Mouse (Mus musculus) liver, embryonic 16.5 days (tissue): ENCODE results near the gene Ctnnd2. TPM values are rescaled to one million over a fixed set of nuclear protein-coding genes. Genes with fewer than 3 reads are reported as not detected.

Source experiments
- ATAC-seq: fragments of 200-750 bp; cut with Nextera tagmentation; 2 replicates; pipeline ENCODE4 v1.8.0; 2017; ENCODE audit warnings: low read depth, mild to moderate bottlenecking, moderate number of reproducible peaks, moderate library complexity
- H3K27ac ChIP-seq: fragments of 300-500 bp; sonication (generic); 2 replicates; pipeline ENCODE4 v1.5.1; 2014; ENCODE audit warnings: mild to moderate bottlenecking, low read length
- H3K27me3 ChIP-seq: fragments of 300-500 bp; sonication (generic); 2 replicates; pipeline ENCODE4 v1.6.1; 2014; ENCODE audit warnings: low read depth, low read length, mixed read lengths; ENCODE audit not compliant: control insufficient read depth, insufficient read depth
- H3K36me3 ChIP-seq: fragments of 300-500 bp; sonication (generic); 2 replicates; pipeline ENCODE4 v1.6.1; 2014; ENCODE audit warnings: mild to moderate bottlenecking; ENCODE audit not compliant: control insufficient read depth, insufficient read depth
- H3K4me1 ChIP-seq: fragments of 300-500 bp; sonication (generic); 2 replicates; pipeline ENCODE4 v1.6.1; 2014; ENCODE audit warnings: low read depth, low read length, mixed read lengths; ENCODE audit not compliant: control insufficient read depth
- H3K4me2 ChIP-seq: fragments of 300-500 bp; sonication (generic); 2 replicates; pipeline ENCODE4 v1.6.1; 2014; ENCODE audit warnings: low read depth, low read length, mixed read lengths
- H3K4me3 ChIP-seq: fragments of 300-500 bp; sonication (generic); 2 replicates; pipeline ENCODE4 v1.5.1; 2014; ENCODE audit warnings: low read depth, mild to moderate bottlenecking, low read length
- H3K9ac ChIP-seq: fragments of 300-500 bp; sonication (generic); 2 replicates; pipeline ENCODE4 v1.6.1; 2014; ENCODE audit warnings: low read depth, low read length
- H3K9me3 ChIP-seq: fragments of 300-500 bp; sonication (generic); replicated peaks from 2 replicates; pipeline ENCODE4 v1.6.1; 2016; ENCODE audit warnings: low read length; ENCODE audit not compliant: control insufficient read depth
- WGBS: fragments of 180-500 bp; shearing (Covaris S2); extraction: QIAGEN DNeasy Blood & Tissue Kit; methylation state at CpG from one replicate; pipeline ENCODE4 v1.1.7; 2014; ENCODE audit not compliant: insufficient replicate concordance; 5-methylcytosine and 5-hydroxymethylcytosine counted together
- polyA plus RNA-seq: library from polyadenylated mRNA; unstranded; fragments of >200 nt; fragmentation: Nextera tagmentation; extraction: Ambion mirVana; gene quantifications from 2 replicates; pipeline ENCODE4 v1.2.1, GENCODE M21; 2015

The Ctnnd2 gene
- polyA plus RNA-seq, 1 experiment from 2014 or later = 0.28 TPM

DNA sequence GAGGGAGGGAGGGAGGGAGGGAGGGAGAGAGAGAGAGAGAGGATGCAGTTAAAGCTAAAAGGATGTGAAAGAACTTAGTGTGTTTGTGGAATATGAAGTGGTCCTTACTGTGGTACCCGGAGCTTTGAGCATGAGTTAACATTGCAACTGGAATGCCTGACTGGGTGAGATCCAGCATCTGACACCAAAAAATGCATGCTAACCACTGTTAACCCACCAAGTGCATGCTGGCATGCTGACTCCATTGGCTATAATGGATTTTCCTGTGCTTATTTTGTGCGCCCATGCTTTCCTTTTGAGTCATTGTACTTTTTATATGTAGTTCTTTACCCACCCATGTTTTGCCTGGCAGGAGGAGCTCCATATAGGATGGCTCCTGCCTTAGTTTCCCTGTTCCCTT, 383.4 kb downstream of the Ctnnd2 start:
- no peak overlapping the region for H3K4me3 ChIP-seq
- no peaks in the 10 kb centered on the region for H3K27me3 ChIP-seq
- H3K27ac ChIP-seq = no peak overlapping the region
- no peaks in the 10 kb centered on the region for H3K9me3 ChIP-seq
- no peaks in the 10 kb centered on the region for H3K36me3 ChIP-seq
- no peak overlapping the region for H3K4me2 ChIP-seq
- no peaks in the 10 kb centered on the region for H3K4me1 ChIP-seq
- no peak for ATAC-seq
- WGBS = 57% methylated on average over 2 of the region's 2 CpGs
- H3K9ac ChIP-seq = no peak overlapping the region

DNA sequence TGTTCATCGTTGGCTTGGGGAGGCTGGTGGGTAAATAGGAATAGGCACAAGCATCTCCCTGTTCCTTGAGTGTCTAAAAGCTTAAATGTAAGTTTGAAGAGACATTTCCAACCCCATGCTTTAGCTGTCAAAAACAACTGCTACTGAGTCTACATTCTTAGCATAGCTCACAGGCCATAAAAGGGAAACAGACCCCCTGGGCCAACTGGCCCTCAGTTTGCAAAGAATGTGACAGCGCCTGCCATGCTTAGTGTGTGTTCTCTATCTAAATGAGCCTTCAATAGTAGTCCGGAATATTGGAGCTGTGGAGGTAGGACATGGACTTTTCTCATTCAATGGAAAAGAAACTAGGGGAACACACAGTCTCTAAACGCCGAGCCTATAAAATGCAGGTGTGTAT, 390.0 kb downstream of the Ctnnd2 start:
- H3K4me2 ChIP-seq = no peak overlapping the region
- no peak overlapping the region for H3K27ac ChIP-seq
- H3K9me3 ChIP-seq = no peaks in the 10 kb centered on the region
- no peak overlapping the region for H3K4me3 ChIP-seq
- no peaks in the 10 kb centered on the region for H3K36me3 ChIP-seq
- whole genome bisulfite sequencing = 63% methylated on average over 5 of the region's 5 CpGs
- no peak overlapping the region for H3K9ac ChIP-seq
- no peaks in the 10 kb centered on the region for H3K27me3 ChIP-seq
- H3K4me1 ChIP-seq = no peaks in the 10 kb centered on the region
- ATAC-seq = no peak

DNA sequence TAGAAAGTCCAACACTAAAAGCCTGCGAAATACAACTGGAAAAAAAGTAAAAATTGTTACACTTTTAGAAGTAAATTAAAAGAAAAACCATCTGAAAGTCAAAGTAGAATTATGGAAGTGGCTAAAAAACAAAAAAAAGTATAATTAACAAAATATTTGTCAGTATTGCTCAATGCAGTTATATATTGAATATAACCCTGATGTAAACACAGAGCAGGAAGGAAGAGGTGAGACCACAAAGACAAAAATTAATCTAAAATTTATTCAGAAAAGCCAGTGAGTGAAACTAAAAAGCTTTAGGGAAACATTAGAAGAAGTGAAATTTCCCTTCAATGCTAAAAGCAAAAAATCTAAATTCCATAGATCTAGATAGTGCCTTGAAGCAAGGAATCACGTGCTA, 392.2 kb downstream of the Ctnnd2 start:
- H3K9me3 ChIP-seq = no peaks in the 10 kb centered on the region
- no peak overlapping the region for H3K4me3 ChIP-seq
- no peak overlapping the region for H3K27ac ChIP-seq
- no peaks in the 10 kb centered on the region for H3K36me3 ChIP-seq
- no peak overlapping the region for H3K4me2 ChIP-seq
- no peaks in the 10 kb centered on the region for H3K27me3 ChIP-seq
- no peaks in the 10 kb centered on the region for H3K4me1 ChIP-seq
- ATAC-seq = no peak
- H3K9ac ChIP-seq = no peak overlapping the region
- 58% methylated on average over 2 of the region's 2 CpGs for WGBS

DNA sequence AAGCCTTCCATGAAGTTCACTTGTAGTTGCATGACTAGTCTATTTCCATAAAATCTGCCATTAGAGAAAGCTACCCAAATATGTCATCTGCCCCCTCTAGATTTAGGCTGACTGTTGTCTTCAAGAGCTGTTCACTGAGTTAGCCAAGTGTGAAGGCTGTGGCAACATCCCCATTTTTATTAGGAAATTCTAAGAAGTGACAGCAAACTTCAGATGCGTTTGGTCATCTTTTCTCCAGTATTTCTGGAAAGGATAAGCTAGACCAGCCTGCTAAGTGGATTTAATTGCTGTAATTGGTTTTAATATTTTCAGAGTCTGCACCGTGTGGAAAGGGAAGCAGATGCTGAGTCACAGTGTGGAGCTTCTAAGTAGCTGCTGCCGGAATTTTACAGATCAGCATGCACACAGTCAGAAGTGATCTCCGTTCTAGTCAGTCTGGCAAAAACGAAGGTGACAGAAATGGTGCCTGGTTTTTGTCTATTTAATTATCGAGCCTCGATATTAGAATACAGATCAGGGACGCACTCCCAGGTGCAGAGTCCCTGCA, 397.9 kb downstream of the Ctnnd2 start:
- 57% methylated on average over 8 of the region's 8 CpGs for WGBS
- no peaks in the 10 kb centered on the region for H3K9me3 ChIP-seq
- no peak overlapping the region for H3K9ac ChIP-seq

DNA sequence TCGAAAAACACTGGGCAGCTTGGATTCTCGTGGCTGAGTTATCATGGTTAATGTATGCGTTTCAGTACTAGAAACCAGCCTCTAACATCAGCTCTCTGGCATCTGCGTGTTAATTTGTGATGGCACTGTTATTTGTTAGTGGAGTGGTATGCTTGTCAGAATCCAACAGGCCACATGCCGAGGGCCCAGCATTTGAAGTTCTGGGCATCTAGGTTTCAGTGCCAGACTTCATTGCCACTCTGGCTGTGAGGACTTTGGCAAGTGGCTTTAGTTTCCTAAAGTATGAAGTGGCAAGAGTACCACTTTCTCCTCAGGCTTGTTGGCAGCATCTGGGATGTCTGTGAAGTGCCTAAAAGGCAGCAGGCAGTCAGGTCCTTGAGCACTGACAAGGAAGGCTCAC, 415.1 kb downstream of the Ctnnd2 start:
- Histone ChIP-seq H3K4me3 (no peak overlapping the region), H3K9ac (no peak overlapping the region), H3K4me2 (no peak overlapping the region), H3K27me3 (no peaks in the 10 kb centered on the region), H3K9me3 (no peaks in the 10 kb centered on the region), H3K27ac (no peak overlapping the region), H3K4me1 (no peaks in the 10 kb centered on the region), H3K36me3 (no peaks in the 10 kb centered on the region)
- no peak for ATAC-seq
- 55% methylated on average over 5 of the region's 5 CpGs for WGBS

More for the DNA sequence above, 397.9 kb downstream of the Ctnnd2 start:
- H3K27ac ChIP-seq = no peak overlapping the region
- no peak overlapping the region for H3K4me2 ChIP-seq
- no peak overlapping the region for H3K4me3 ChIP-seq
- no peak for ATAC-seq
- H3K27me3 ChIP-seq = no peaks in the 10 kb centered on the region
- no peaks in the 10 kb centered on the region for H3K4me1 ChIP-seq
- H3K36me3 ChIP-seq = no peaks in the 10 kb centered on the region

GRCm38 (mm10) chr15:30590865-30591264, 418.5 kb downstream of the Ctnnd2 start:
- 67% methylated on average over 6 of the region's 6 CpGs for WGBS
- Histone ChIP-seq H3K4me2 (no peak overlapping the region), H3K9ac (no peak overlapping the region), H3K4me3 (no peak overlapping the region), H3K36me3 (no peaks in the 10 kb centered on the region), H3K27me3 (no peaks in the 10 kb centered on the region), H3K4me1 (no peaks in the 10 kb centered on the region), H3K27ac (no peak overlapping the region), H3K9me3 (no peaks in the 10 kb centered on the region)
- no peak for ATAC-seq

- ATAC-seq = no peak
- WGBS = 29% methylated on average over 1 of the region's 1 CpGs
- H3K27me3 ChIP-seq = no peaks in the 10 kb centered on the region
Measured at GRCm38 (mm10) chr15:30595507-30595906, 423.1 kb downstream of the Ctnnd2 start.

GRCm38 (mm10) chr15:30610613-30611012, 438.2 kb downstream of the Ctnnd2 start:
- WGBS = 15% methylated on average over 7 of the region's 7 CpGs
- Histone ChIP-seq H3K9me3 (no peaks in the 10 kb centered on the region), H3K4me3 (no peak overlapping the region), H3K4me2 (no peak overlapping the region), H3K27me3 (no peaks in the 10 kb centered on the region), H3K9ac (no peak overlapping the region), H3K36me3 (no peaks in the 10 kb centered on the region), H3K27ac (no peak overlapping the region), H3K4me1 (no peaks in the 10 kb centered on the region)
- ATAC-seq = peak; percentile 43; the same call in 1 of the 2 replicates

More at GRCm38 (mm10) chr15:30595507-30595906, 423.1 kb downstream of the Ctnnd2 start:
- no peaks in the 10 kb centered on the region for H3K9me3 ChIP-seq
- no peak overlapping the region for H3K4me2 ChIP-seq
- no peak overlapping the region for H3K27ac ChIP-seq
- no peak overlapping the region for H3K4me3 ChIP-seq
- H3K36me3 ChIP-seq = no peaks in the 10 kb centered on the region
- H3K4me1 ChIP-seq = no peaks in the 10 kb centered on the region
- no peak overlapping the region for H3K9ac ChIP-seq

GRCm38 (mm10) chr15:30615451-30615850, 443.1 kb downstream of the Ctnnd2 start:
- no peak overlapping the region for H3K27ac ChIP-seq
- H3K4me1 ChIP-seq = no peaks in the 10 kb centered on the region
- H3K9me3 ChIP-seq = no peaks in the 10 kb centered on the region
- H3K4me2 ChIP-seq = no peak overlapping the region
- H3K9ac ChIP-seq = no peak overlapping the region
- WGBS = 61% methylated on average over 7 of the region's 7 CpGs
- ATAC-seq = no peak
- no peaks in the 10 kb centered on the region for H3K36me3 ChIP-seq
- no peaks in the 10 kb centered on the region for H3K27me3 ChIP-seq
- no peak overlapping the region for H3K4me3 ChIP-seq
